Mouse (Mus musculus) macrophage (primary cell): ENCODE results near the gene Galnt6. TPM values are rescaled to one million over a fixed set of nuclear protein-coding genes. Genes with fewer than 3 reads are reported as not detected.

Source experiments
- H3K27ac ChIP-seq: fragments of 350-480 bp; formaldehyde crosslinking; 2 replicates; pipeline ENCODE4 v1.9.0; 2021
- H3K36me3 ChIP-seq: fragments of 350-480 bp; formaldehyde crosslinking; 2 replicates; pipeline ENCODE4 v1.9.0; 2021; ENCODE audit errors: inconsistent target
- H3K4me3 ChIP-seq: fragments of 350-480 bp; formaldehyde crosslinking; 2 replicates; pipeline ENCODE4 v1.9.0; 2021; ENCODE audit errors: inconsistent target
- H3K79me2 ChIP-seq: fragments of 350-480 bp; formaldehyde crosslinking; 2 replicates; pipeline ENCODE4 v1.9.0; 2021; ENCODE audit errors: inconsistent target
- WGBS: methylation state at CpG from one replicate; pipeline ENCODE4 v1.1.7; 2026; ENCODE audit warnings: inconsistent platforms; ENCODE audit not compliant: missing documents; 5-methylcytosine and 5-hydroxymethylcytosine counted together
- polyA plus RNA-seq: library from polyadenylated mRNA; stranded (reverse); fragments of 250-400 nt; gene quantifications from 3 replicates; pipeline ENCODE4 v1.2.4, GENCODE M21; 2018; ENCODE audit warnings: inconsistent platforms

Gene Galnt6
- polyA plus RNA-seq, 1 experiment from 2014 or later: 75.4 TPM

GRCm38 (mm10) chr15:100676521-100676920, 52.7 kb downstream of the Galnt6 start:
- Histone ChIP-seq H3K79me2 (no peaks in the 10 kb centered on the region), H3K4me3 (no peak overlapping the region), H3K36me3 (no peaks in the 10 kb centered on the region), H3K27ac (no peak overlapping the region)
- 57% methylated on average over 1 of the region's 1 CpGs for WGBS

GRCm38 (mm10) chr15:100675486-100675885, 53.7 kb downstream of the Galnt6 start:
- WGBS: 65% methylated on average over 3 of the region's 3 CpGs
- Histone ChIP-seq H3K36me3 (no peaks in the 10 kb centered on the region), H3K4me3 (no peak overlapping the region), H3K79me2 (no peaks in the 10 kb centered on the region), H3K27ac (peak overlapping the region; percentile 86; the same call in 1 of the 2 replicates)

GRCm38 (mm10) chr15:100674566-100674965, 54.6 kb downstream of the Galnt6 start:
- 57% methylated on average over 10 of the region's 10 CpGs for WGBS
- Histone ChIP-seq H3K79me2 (peaks cover 3% of the 10 kb centered on the region; the same call in 1 of the 2 replicates), H3K36me3 (no peaks in the 10 kb centered on the region), H3K27ac (peak overlapping the region; percentile 86), H3K4me3 (no peak overlapping the region)

GRCm38 (mm10) chr15:100673585-100674391, 55.4 kb downstream of the Galnt6 start:
- 8% methylated on average over 10 of the region's 12 CpGs for WGBS
- Histone ChIP-seq H3K27ac (peak overlapping the region; percentile 86), H3K4me3 (no peak overlapping the region), H3K79me2 (peaks cover 11% of the 10 kb centered on the region), H3K36me3 (no peaks in the 10 kb centered on the region)

GRCm38 (mm10) chr15:100670833-100671232, 58.3 kb downstream of the Galnt6 start:
- H3K36me3 ChIP-seq: no peaks in the 10 kb centered on the region
- no peak overlapping the region for H3K4me3 ChIP-seq
- 89% methylated on average over 5 of the region's 5 CpGs for WGBS
- peaks cover 32% of the 10 kb centered on the region for H3K79me2 ChIP-seq
- no peak overlapping the region for H3K27ac ChIP-seq

GRCm38 (mm10) chr15:100670004-100670403, 59.2 kb downstream of the Galnt6 start:
- H3K79me2 ChIP-seq: peaks cover 40% of the 10 kb centered on the region
- H3K36me3 ChIP-seq: no peaks in the 10 kb centered on the region
- H3K27ac ChIP-seq: no peak overlapping the region
- no peak overlapping the region for H3K4me3 ChIP-seq
- 67% methylated on average over 8 of the region's 8 CpGs for WGBS

GRCm38 (mm10) chr15:100669337-100669736, 59.8 kb downstream of the Galnt6 start, which contains the start of gene Bin2:
TSS of gene Bin2 (minus strand) at chr15:100669553.
- 1% methylated on average over 20 of the region's 20 CpGs for WGBS
- Histone ChIP-seq H3K27ac (peak within 1 kb of the TSS; percentile 68), H3K36me3 (no peaks in the 10 kb centered on the region), H3K4me3 (peak within 1 kb of the TSS; percentile 71), H3K79me2 (peaks cover 47% of the 10 kb centered on the region)

GRCm38 (mm10) chr15:100667871-100668545, 61.2 kb downstream of the Galnt6 start:
- Histone ChIP-seq H3K36me3 (no peaks in the 10 kb centered on the region), H3K4me3 (peak overlapping the region; percentile 71), H3K27ac (0 out of 2 replicates have a peak overlapping the region, but pooled peaks have one; percentile 68), H3K79me2 (peaks cover 60% of the 10 kb centered on the region)
- 32% methylated on average over 5 of the region's 5 CpGs for WGBS

- H3K4me3 ChIP-seq: peak overlapping the region; percentile 7; the same call in 1 of the 2 replicates
- 11% methylated on average over 6 of the region's 6 CpGs for WGBS
- no peaks in the 10 kb centered on the region for H3K36me3 ChIP-seq
- H3K79me2 ChIP-seq: peaks cover 66% of the 10 kb centered on the region
- peak overlapping the region; percentile 59 for H3K27ac ChIP-seq
Observed at GRCm38 (mm10) chr15:100667420-100667819, 61.8 kb downstream of the Galnt6 start.

- peak overlapping the region; percentile 59 for H3K27ac ChIP-seq
- 5% methylated on average over 12 of the region's 12 CpGs for WGBS
- H3K36me3 ChIP-seq: peaks cover 4% of the 10 kb centered on the region; the same call in 1 of the 2 replicates
- peaks cover 72% of the 10 kb centered on the region for H3K79me2 ChIP-seq
- H3K4me3 ChIP-seq: peak overlapping the region; percentile 7; the same call in 1 of the 2 replicates
Observed at GRCm38 (mm10) chr15:100666851-100667250, 62.3 kb downstream of the Galnt6 start.

GRCm38 (mm10) chr15:100666219-100666696, 62.9 kb downstream of the Galnt6 start:
- Histone ChIP-seq H3K79me2 (peaks cover 78% of the 10 kb centered on the region), H3K27ac (peak overlapping the region; percentile 59), H3K4me3 (peak overlapping the region; percentile 7; the same call in 1 of the 2 replicates), H3K36me3 (peaks cover 10% of the 10 kb centered on the region; the same call in 1 of the 2 replicates)
- under 1% methylated on average over 7 of the region's 7 CpGs for WGBS

GRCm38 (mm10) chr15:100665411-100666218, 63.6 kb downstream of the Galnt6 start:
- H3K36me3 ChIP-seq: peaks cover 16% of the 10 kb centered on the region; the same call in 1 of the 2 replicates
- H3K27ac ChIP-seq: peak overlapping the region; percentile 59
- H3K79me2 ChIP-seq: peaks cover 84% of the 10 kb centered on the region
- 27% methylated on average over 9 of the region's 9 CpGs for WGBS
- no peak overlapping the region; the same call in 1 of the 2 replicates for H3K4me3 ChIP-seq

- Histone ChIP-seq H3K4me3 (no peak overlapping the region), H3K36me3 (peaks cover 16% of the 10 kb centered on the region; the same call in 1 of the 2 replicates), H3K27ac (no peak overlapping the region), H3K79me2 (peaks cover 92% of the 10 kb centered on the region)
- WGBS: 32% methylated on average over 9 of the region's 9 CpGs
Observed at GRCm38 (mm10) chr15:100664813-100665274, 64.3 kb downstream of the Galnt6 start.

- Histone ChIP-seq H3K79me2 (peaks cover 69% of the 10 kb centered on the region), H3K27ac (no peak overlapping the region), H3K4me3 (no peak overlapping the region), H3K36me3 (peaks cover 44% of the 10 kb centered on the region)
- 93% methylated on average over 5 of the region's 5 CpGs for WGBS
Observed at GRCm38 (mm10) chr15:100660805-100661204, 68.4 kb downstream of the Galnt6 start.
